In the genomic region with DNA sequence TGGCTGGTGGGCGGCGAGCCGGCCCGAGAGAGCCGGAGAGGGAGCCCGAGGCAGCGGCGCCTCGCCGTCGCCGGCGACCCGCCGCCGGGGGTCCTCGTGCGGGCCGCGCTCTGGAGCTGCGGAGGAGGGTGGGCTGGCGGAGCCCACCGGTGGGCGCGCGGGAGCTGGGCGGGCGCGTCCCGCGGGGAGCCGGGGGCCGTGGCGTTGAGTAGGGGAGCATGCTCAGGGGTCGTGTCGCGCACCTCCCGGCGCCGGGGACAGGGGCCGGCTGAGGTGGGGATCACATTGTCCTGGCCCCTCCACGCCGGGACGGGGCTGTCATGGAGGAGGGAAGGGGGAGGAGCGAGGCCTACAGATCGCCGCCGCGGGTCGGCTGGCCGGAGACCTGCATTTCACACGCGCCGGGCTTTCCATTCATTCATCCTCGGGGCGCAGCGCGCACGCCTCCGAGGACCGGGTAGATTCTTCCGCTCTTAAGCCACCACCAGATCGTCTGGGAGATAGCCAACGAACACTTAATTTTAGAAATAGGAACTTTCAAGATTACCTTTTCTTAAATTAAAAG, we compare ENCODE assay signal across 8 mouse cellular contexts. TPM values are rescaled to one million over a fixed set of nuclear protein-coding genes. Genes with fewer than 3 reads are reported as not detected.
DNase-seq lines count a peak whose midpoint lies in the region; ATAC-seq lines count a peak whose summit lies in the region.

No protein-coding gene starts in this region.

- peak overlapping the region; percentile 91 for H3K9ac ChIP-seq in hindbrain, embryonic 14.5 days

- peaks cover 21% of the 10 kb centered on the region for H3K4me1 ChIP-seq in hindbrain, embryonic 14.5 days (replicated peaks; ENCODE audit: control insufficient read depth, insufficient read depth, low read length)
- peaks cover 53% of the 10 kb centered on the region for H3K4me1 ChIP-seq in megakaryocyte, embryonic 14.5 days

- peak overlapping the region; percentile 97 for H3K27ac ChIP-seq in hindbrain, embryonic 14.5 days

- WGBS in hindbrain, embryonic 14.5 days = under 1% methylated on average over 55 of the region's 64 CpGs

- intact Hi-C loops in left cerebral cortex, postnatal 10 days (cut with DNase I) = no loop called here

- H3K27me3 ChIP-seq in hindbrain, embryonic 14.5 days (ENCODE audit: control insufficient read depth, insufficient read depth, low read length) = no peaks in the 10 kb centered on the region
- no peaks in the 10 kb centered on the region for H3K27me3 ChIP-seq in megakaryocyte, embryonic 14.5 days (replicated peaks)

- DNase-seq in T-cell, adult 2 months (ENCODE audit: low spot score) = peak; percentile 42
- DNase-seq in cerebellum, postnatal 25 days = peak; percentile 75 to 83
- DNase-seq in frontal cortex, postnatal 36 days (ENCODE audit: low spot score in 2 of 2) = peak; percentile 44 to 46
- DNase-seq in hindbrain, embryonic 14.5 days (ENCODE audit: low spot score) = peak; percentile 58
- peak; percentile 36 to 81 for DNase-seq in left cerebral cortex, postnatal 10 days (ENCODE audit: extremely low spot score in 1 of 2, low spot score in 2 of 2)
- peak; percentile 73 to 79 for DNase-seq in right cerebral cortex, postnatal 10 days (ENCODE audit: low spot score in 2 of 2)
- DNase-seq in urinary bladder, postnatal 36 days (ENCODE audit: low spot score in 2 of 2) = peak; percentile 38 to 65

- no peaks in the 10 kb centered on the region for H3K9me3 ChIP-seq in hindbrain, embryonic 14.5 days (ENCODE audit: control insufficient read depth, low read length)
- no peaks in the 10 kb centered on the region for H3K9me3 ChIP-seq in megakaryocyte, embryonic 14.5 days

- ATAC-seq in hindbrain, embryonic 14.5 days (ENCODE audit: low FRiP score) = peak; percentile 69

- no peaks in the 10 kb centered on the region for H3K36me3 ChIP-seq in hindbrain, embryonic 14.5 days (replicated peaks; ENCODE audit: control insufficient read depth, insufficient read depth)
- H3K36me3 ChIP-seq in megakaryocyte, embryonic 14.5 days (replicated peaks; ENCODE audit: low read length) = no peaks in the 10 kb centered on the region

- peak overlapping the region; percentile 83 for H3K4me2 ChIP-seq in hindbrain, embryonic 14.5 days (replicated peaks)

- peak overlapping the region; percentile 99 for H3K4me3 ChIP-seq in hindbrain, embryonic 14.5 days (replicated peaks; ENCODE audit: low read length)
- H3K4me3 ChIP-seq in megakaryocyte, embryonic 14.5 days (replicated peaks) = peak overlapping the region; percentile 97

RNA-seq across cellular contexts. Expression of a gene that starts 1.8 kb away (rescaled TPM):
- 314 and 377 TPM in 2 replicates for polyA plus RNA-seq in hindbrain, embryonic 14.5 days (2014; fragmentation: Nextera tagmentation; extraction: Ambion mirVana)
- total RNA-seq in left cerebral cortex, postnatal 10 days (2021) = 100 to 1,000 TPM; 170 to 172 TPM
- 8.6 TPM in 1 of 2 replicates, not detected in the other for polyA plus RNA-seq in megakaryocyte, embryonic 14.5 days (2012; ENCODE audit: insufficient read depth, low replicate concordance)

RNA-seq across cellular contexts. Expression of a gene that starts 38.4 kb away (rescaled TPM):
- 58.3 and 61.9 TPM in 2 replicates for polyA plus RNA-seq in hindbrain, embryonic 14.5 days (2014; fragmentation: Nextera tagmentation; extraction: Ambion mirVana)
- total RNA-seq in left cerebral cortex, postnatal 10 days (2021) = 10 to 100 TPM; 48.0 to 48.3 TPM
- 10.2 and 16.6 TPM in 2 replicates for polyA plus RNA-seq in megakaryocyte, embryonic 14.5 days (2012; ENCODE audit: insufficient read depth, low replicate concordance)

Comparison
In these comparisons a context has a peak if more than half of its experiments do, and no peak if none do; other contexts are left out.
1. Peak in every context shown above with its lines: DNase-seq, ATAC-seq, H3K4me3 ChIP-seq and H3K27ac ChIP-seq.
2. RNA of a gene that starts 1.8 kb away (polyA plus RNA-seq): 314 to 377 TPM in hindbrain, embryonic 14.5 days; 8.6 TPM in megakaryocyte, embryonic 14.5 days; every median in the first group is over 10 times any median in the second.